Comparison of ENCODE assay signal across 17 mouse cellular contexts in the genomic region with DNA sequence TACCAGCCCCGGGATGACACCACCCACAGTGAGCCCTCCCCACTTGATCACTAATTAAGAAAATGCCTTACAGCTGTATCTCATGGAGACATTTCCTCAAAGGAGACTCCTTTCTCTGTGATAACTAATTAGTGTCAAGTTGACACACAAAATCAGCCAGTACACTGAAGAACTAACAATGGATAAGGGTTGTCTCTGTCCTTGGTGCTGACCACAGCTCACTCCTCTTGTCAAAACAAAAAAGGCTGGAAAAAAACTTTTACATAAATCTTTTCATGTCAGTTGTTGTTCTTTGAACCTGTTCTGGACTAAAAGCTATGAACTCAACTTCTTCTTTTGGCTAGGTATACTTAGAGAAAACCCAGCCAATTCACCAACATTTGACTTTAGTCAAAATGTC.
A peak's percentile ranks its signal among the peaks of the same experiment; 100 is the strongest.
DNase-seq lines count a peak whose midpoint lies in the region; ATAC-seq and TF ChIP-seq lines count a peak whose summit lies in the region.
"Had no signal": no experiment of that assay in that cellular context is flagged by ENCODE, and none has a peak within 500 bp of the region (broad histone marks: within the 10 kb centered on the region; RNA-seq: fewer than 3 reads in every experiment).

No protein-coding gene starts in this region.

- H3K9ac ChIP-seq in intestine, embryonic 14.5 days (ENCODE audit: low read length) = no peak overlapping the region
- no peak overlapping the region for H3K9ac ChIP-seq in intestine, postnatal 0 days (ENCODE audit: low read depth, low read length)
- H3K9ac ChIP-seq: embryonic facial prominence, embryonic 13.5 days; heart, embryonic 12.5 days; liver, embryonic 15.5 days had no signal

- no peak overlapping the region for H3K4me3 ChIP-seq in intestine, embryonic 14.5 days (ENCODE audit: low read depth, low read length)
- H3K4me3 ChIP-seq in intestine, postnatal 0 days (ENCODE audit: low read depth, low read length) = no peak overlapping the region
- H3K4me3 ChIP-seq: embryonic facial prominence, embryonic 13.5 days; heart, embryonic 12.5 days; hindbrain, embryonic 10.5 days; liver, embryonic 15.5 days had no signal

- H3K4me2 ChIP-seq in intestine, embryonic 14.5 days (ENCODE audit: low read length) = no peak overlapping the region
- no peak overlapping the region for H3K4me2 ChIP-seq in intestine, postnatal 0 days (replicated peaks; ENCODE audit: low read depth)
- H3K4me2 ChIP-seq: embryonic facial prominence, embryonic 13.5 days; heart, embryonic 12.5 days; liver, embryonic 15.5 days had no signal

- no peak for TF ChIP-seq CTCF in intestine, postnatal 0 days (IDR thresholded peaks at IDR 0.05; ENCODE audit: low read depth)

- ATAC-seq in intestine, embryonic 14.5 days (replicated peaks; ENCODE audit: low FRiP score, low TSS enrichment, low read depth) = no peak
- no peak for ATAC-seq in intestine, postnatal 0 days
- no peak for ATAC-seq in activated CD4-positive, CD25-positive, alpha-beta regulatory T cell, adult 4 months
- ATAC-seq in granulocyte monocyte progenitor cell, adult 5-6 weeks (replicated peaks; ENCODE audit: poor library complexity, severe bottlenecking) = no peak
- ATAC-seq: forebrain, embryonic 14.5 days; intestine, embryonic 16.5 days; midbrain, embryonic 16.5 days had no signal

- WGBS in intestine, embryonic 14.5 days = 61% methylated on average over 1 of the region's 1 CpGs
- WGBS in intestine, postnatal 0 days = 52% methylated on average over 1 of the region's 1 CpGs

- no peaks in the 10 kb centered on the region for H3K27me3 ChIP-seq in intestine, embryonic 14.5 days (replicated peaks; ENCODE audit: control insufficient read depth, insufficient read depth, low read length)
- H3K27me3 ChIP-seq in intestine, postnatal 0 days (replicated peaks; ENCODE audit: control insufficient read depth, insufficient read depth, low read length) = no peaks in the 10 kb centered on the region
- H3K27me3 ChIP-seq: embryonic facial prominence, embryonic 13.5 days; heart, embryonic 12.5 days; liver, embryonic 15.5 days had no signal

- H3K36me3 ChIP-seq in intestine, embryonic 14.5 days (ENCODE audit: control insufficient read depth, insufficient read depth, low read length) = no peaks in the 10 kb centered on the region
- H3K36me3 ChIP-seq in intestine, postnatal 0 days (ENCODE audit: control insufficient read depth, insufficient read depth) = no peaks in the 10 kb centered on the region
- H3K36me3 ChIP-seq: embryonic facial prominence, embryonic 13.5 days; heart, embryonic 12.5 days; hindbrain, embryonic 10.5 days; liver, embryonic 15.5 days had no signal

- H3K9me3 ChIP-seq in intestine, embryonic 14.5 days (ENCODE audit: control insufficient read depth, low read length) = no peaks in the 10 kb centered on the region
- H3K9me3 ChIP-seq in intestine, postnatal 0 days (ENCODE audit: control insufficient read depth) = no peaks in the 10 kb centered on the region
- H3K9me3 ChIP-seq: embryonic facial prominence, embryonic 13.5 days; heart, embryonic 12.5 days; hindbrain, embryonic 10.5 days; liver, embryonic 15.5 days had no signal

- no peak overlapping the region for H3K27ac ChIP-seq in intestine, embryonic 14.5 days (ENCODE audit: low read depth)
- no peak overlapping the region for H3K27ac ChIP-seq in intestine, postnatal 0 days (ENCODE audit: low read depth, low read length)
- H3K27ac ChIP-seq: embryonic facial prominence, embryonic 13.5 days; hindbrain, embryonic 10.5 days; liver, embryonic 15.5 days had no signal

- DNase-seq in intestine, embryonic 14.5 days (ENCODE audit: low spot score) = peak; percentile 53
- DNase-seq in 416B (ENCODE audit: low read depth) (peak; percentile 9), ZHBTc4 (ENCODE audit: low read depth, low spot score) (peak; percentile 41)
- peak; percentile 65 for DNase-seq in forelimb bud, embryonic 11.5 days (ENCODE audit: low read depth, low spot score)
- DNase-seq in urinary bladder, adult 2 months (ENCODE audit: low spot score) = no peak
- DNase-seq: adrenal gland, adult 2 months; cerebellum, adult 8-10 months had no signal

- no peaks in the 10 kb centered on the region for H3K4me1 ChIP-seq in intestine, embryonic 14.5 days (replicated peaks; ENCODE audit: control insufficient read depth, insufficient read depth, low read length)
- H3K4me1 ChIP-seq in intestine, postnatal 0 days (replicated peaks; ENCODE audit: control insufficient read depth, insufficient read depth, low read length) = no peaks in the 10 kb centered on the region
- H3K4me1 ChIP-seq: embryonic facial prominence, embryonic 13.5 days; heart, embryonic 12.5 days; hindbrain, embryonic 10.5 days; liver, embryonic 15.5 days had no signal
